ENCODE assay signal across 8 mouse cellular contexts in genomic region chr2:71598368-71598767, GRCm38 (mm10). TPM values are rescaled to one million over a fixed set of nuclear protein-coding genes. Genes with fewer than 3 reads are reported as not detected.
A peak's percentile ranks its signal among the peaks of the same experiment; 100 is the strongest.
DNase-seq lines count a peak whose midpoint lies in the region; ATAC-seq and TF ChIP-seq lines count a peak whose summit lies in the region.

No protein-coding gene starts in this region.

- TF ChIP-seq CTCF in liver, adult 2 months (IDR thresholded peaks at IDR 0.05; ENCODE audit: low read depth, low read length): no peak

- no peaks in the 10 kb centered on the region for H3K4me1 ChIP-seq in liver, adult 2 months (ENCODE audit: control insufficient read depth, insufficient read depth, low read length)
- H3K4me1 ChIP-seq in forebrain, embryonic 14.5 days (ENCODE audit: control insufficient read depth, insufficient read depth, low read length): no peaks in the 10 kb centered on the region; the same call in 1 of the 2 replicates

- DNase-seq in liver, adult 2 months (ENCODE audit: extremely low read depth, low read depth, low spot score): peak; percentile 80
- no peak for DNase-seq in liver
- peak; percentile 61 for DNase-seq in brain, adult 2 months (ENCODE audit: low read depth, low spot score)
- no peak for DNase-seq in embryo, embryonic 10 days (ENCODE audit: low spot score)
- no peak for DNase-seq in ovary, postnatal 10 days (ENCODE audit: low spot score)
- DNase-seq in forebrain, embryonic 14.5 days (ENCODE audit: low spot score): no peak

- no peak overlapping the region for H3K9ac ChIP-seq in liver, adult 2 months (ENCODE audit: low read depth, low read length)
- no peak overlapping the region for H3K9ac ChIP-seq in forebrain, embryonic 14.5 days (ENCODE audit: low read length)

- no peaks in the 10 kb centered on the region for H3K79me2 ChIP-seq in liver, adult 2 months (ENCODE audit: control insufficient read depth, insufficient read depth, low read length)

- no peaks in the 10 kb centered on the region for H3K27me3 ChIP-seq in liver, adult 2 months (ENCODE audit: control insufficient read depth, insufficient read depth, low read length)
- no peaks in the 10 kb centered on the region for H3K27me3 ChIP-seq in forebrain, embryonic 14.5 days (replicated peaks; ENCODE audit: control insufficient read depth, insufficient read depth, low read length)

- H3K9me3 ChIP-seq in forebrain, embryonic 14.5 days (replicated peaks; ENCODE audit: control insufficient read depth, low read length): no peaks in the 10 kb centered on the region

- no peak overlapping the region for H3K4me3 ChIP-seq in liver, adult 2 months (ENCODE audit: insufficient read depth, low read depth, low read length)
- no peak overlapping the region for H3K4me3 ChIP-seq in forebrain, embryonic 14.5 days (ENCODE audit: low read depth, low read length)

- no peaks in the 10 kb centered on the region for H3K36me3 ChIP-seq in liver, adult 2 months (ENCODE audit: control insufficient read depth, insufficient read depth, low read length)
- no peaks in the 10 kb centered on the region for H3K36me3 ChIP-seq in forebrain, embryonic 14.5 days (ENCODE audit: control insufficient read depth, insufficient read depth, low read length)

- WGBS in liver, adult 2 months: 43% methylated on average over 10 of the region's 10 CpGs
- WGBS in forebrain, embryonic 14.5 days: 62% methylated on average over 10 of the region's 10 CpGs

- peak; percentile 38 for ATAC-seq in inflammation-experienced regulatory T-cells, adult 6 months
- ATAC-seq in megakaryocyte-erythroid progenitor cell, adult 5-6 weeks (replicated peaks; ENCODE audit: low FRiP score, low TSS enrichment, poor library complexity, severe bottlenecking): peak; percentile 51
- ATAC-seq in forebrain, embryonic 14.5 days: no peak; the same call in 1 of the 2 replicates

- no peak overlapping the region for H3K27ac ChIP-seq in liver, adult 2 months (replicated peaks; ENCODE audit: insufficient read depth, low read depth, low read length)
- H3K27ac ChIP-seq in forebrain, embryonic 14.5 days (ENCODE audit: low read depth, low read length): no peak overlapping the region

- no peak overlapping the region for H3K4me2 ChIP-seq in forebrain, embryonic 14.5 days (ENCODE audit: low read length)

- no peak for TF ChIP-seq POLR2A in liver, adult 2 months (IDR thresholded peaks at IDR 0.05; ENCODE audit: extremely low read depth, insufficient read depth, low read length)

RNA-seq across cellular contexts. Expression of gene Dlx2, which starts 51.8 kb away (rescaled TPM):
- total RNA-seq in liver, adult 2 months (2014; rRNA removed): not detected in 2 replicates
- polyA plus RNA-seq in liver, adult 2 months (2012; rRNA removed): not detected in 2 replicates
- polyA plus RNA-seq in inflammation-experienced regulatory T-cells, adult 6 months (2017; shearing (Covaris generic)): not detected
- total RNA-seq in megakaryocyte-erythroid progenitor cell, adult 5-6 weeks (2014; fragmentation: Nextera tagmentation): not detected in 2 replicates
- total RNA-seq in megakaryocyte-erythroid progenitor cell, adult 5-6 weeks (2017): not detected in 2 replicates
- 44.8 and 51.2 TPM in 2 replicates for polyA plus RNA-seq in forebrain, embryonic 14.5 days (2014; fragmentation: Nextera tagmentation; extraction: Ambion mirVana)

Comparison
In these comparisons a context has a peak if more than half of its experiments do, and no peak if none do; other contexts are left out.
1. DNase-seq: peak in liver, adult 2 months (single experiment) and brain, adult 2 months (single experiment); none in liver (single experiment), embryo, embryonic 10 days (single experiment), ovary, postnatal 10 days (single experiment) and forebrain, embryonic 14.5 days (single experiment).
2. RNA of gene Dlx2, which starts 51.8 kb away (polyA plus RNA-seq): 44.8 to 51.2 TPM in forebrain, embryonic 14.5 days; not detected in liver, adult 2 months and not detected in inflammation-experienced regulatory T-cells, adult 6 months; every median in the first group is over 10 times any median in the second.